Mouse (Mus musculus): Measurements from ENCODE around the gene Nsfl1c. TPM values are rescaled to one million over a fixed set of nuclear protein-coding genes. Genes with fewer than 3 reads are reported as not detected.
"Not testable (repeated sequence)": the region's sequence is repeated elsewhere in the genome, so short reads cannot be mapped to it uniquely, and the experiment has no call there.

Gene Nsfl1c
- 90.7 and 91.6 TPM in 2 replicates for total RNA-seq (2014; fragmentation: Nextera tagmentation)
- 123 and 136 TPM in 2 replicates for total RNA-seq (2017)

GRCm38 (mm10) chr2:151494035-151494803 is at the start of gene Nsfl1c:
Gene Nsfl1c (plus strand): TSS chr2:151494182.
- peak; percentile 99 for ATAC-seq (replicated peaks; ENCODE audit: poor library complexity, severe bottlenecking)

GRCm38 (mm10) chr2:151476053-151476452 is 17.9 kb upstream of the Nsfl1c start, which contains the start of gene 4921509C19Rik:
Gene 4921509C19Rik (minus strand): TSS chr2:151476153.
- not testable (repeated sequence) for ATAC-seq (replicated peaks; ENCODE audit: poor library complexity, severe bottlenecking)

GRCm38 (mm10) chr2:151486496-151486895 is 7.5 kb upstream of the Nsfl1c start:
- ATAC-seq (replicated peaks; ENCODE audit: poor library complexity, severe bottlenecking) = no peak

- ATAC-seq (replicated peaks; ENCODE audit: poor library complexity, severe bottlenecking) = no peak
Observed at GRCm38 (mm10) chr2:151498358-151498757, 4.4 kb downstream of the Nsfl1c start.

GRCm38 (mm10) chr2:151500442-151501007 is 6.5 kb downstream of the Nsfl1c start:
- no peak for ATAC-seq (replicated peaks; ENCODE audit: poor library complexity, severe bottlenecking)

- ATAC-seq (replicated peaks; ENCODE audit: poor library complexity, severe bottlenecking) = peak; percentile 54
Observed at GRCm38 (mm10) chr2:151504226-151504625, 10.2 kb downstream of the Nsfl1c start.

- no peak for ATAC-seq (replicated peaks; ENCODE audit: poor library complexity, severe bottlenecking)
Observed at GRCm38 (mm10) chr2:151512199-151512598, 18.2 kb downstream of the Nsfl1c start.

- ATAC-seq (replicated peaks; ENCODE audit: poor library complexity, severe bottlenecking) = no peak
Observed at GRCm38 (mm10) chr2:151513525-151514285, 19.7 kb downstream of the Nsfl1c start.

- ATAC-seq (replicated peaks; ENCODE audit: poor library complexity, severe bottlenecking) = no peak; the same call in 1 of the 2 replicates
Observed at GRCm38 (mm10) chr2:151519000-151519399, 25.0 kb downstream of the Nsfl1c start.

GRCm38 (mm10) chr2:151524324-151525041 is 30.5 kb downstream of the Nsfl1c start:
- ATAC-seq (replicated peaks; ENCODE audit: poor library complexity, severe bottlenecking) = peak; percentile 20; the same call in 1 of the 2 replicates

- ATAC-seq (replicated peaks; ENCODE audit: poor library complexity, severe bottlenecking) = no peak
Observed at GRCm38 (mm10) chr2:151525520-151525919, 31.5 kb downstream of the Nsfl1c start.

- no peak for ATAC-seq (replicated peaks; ENCODE audit: poor library complexity, severe bottlenecking)
Observed at GRCm38 (mm10) chr2:151528066-151528465, 34.1 kb downstream of the Nsfl1c start.

GRCm38 (mm10) chr2:151529169-151529568 is 35.2 kb downstream of the Nsfl1c start:
- ATAC-seq (replicated peaks; ENCODE audit: poor library complexity, severe bottlenecking) = no peak

- peak; percentile 17 for ATAC-seq (replicated peaks; ENCODE audit: poor library complexity, severe bottlenecking)
Observed at GRCm38 (mm10) chr2:151530378-151531230, 36.6 kb downstream of the Nsfl1c start.

GRCm38 (mm10) chr2:151533632-151534031 is 39.6 kb downstream of the Nsfl1c start:
- ATAC-seq (replicated peaks; ENCODE audit: poor library complexity, severe bottlenecking) = peak; percentile 67

- ATAC-seq (replicated peaks; ENCODE audit: poor library complexity, severe bottlenecking) = peak; percentile 63
Observed at GRCm38 (mm10) chr2:151535961-151536617, 42.1 kb downstream of the Nsfl1c start.

- peak; percentile 60 for ATAC-seq (replicated peaks; ENCODE audit: poor library complexity, severe bottlenecking)
Observed at GRCm38 (mm10) chr2:151536618-151536974, 42.6 kb downstream of the Nsfl1c start.

GRCm38 (mm10) chr2:151538646-151539045 is 44.7 kb downstream of the Nsfl1c start:
- ATAC-seq (replicated peaks; ENCODE audit: poor library complexity, severe bottlenecking) = no peak

Measured in granulocyte monocyte progenitor cell, adult 5-6 weeks (primary cell).